Mouse (Mus musculus): ENCODE measurements at regions not wholly inside any gene's neighbourhood (a gene's known extent, or its start where the extent isn't known, plus 50 kb on each side); places are given as distances from the start of the nearest gene placed in this dataset.

- DNase-seq, result no peak
Measured at GRCm38 (mm10) chr14:99535781-99536180, 237.3 kb downstream of the Klf5 start.

GRCm38 (mm10) chr14:99537286-99537685 lies 238.8 kb downstream of the Klf5 start:
- DNase-seq, result no peak

- peak in 1 of 2 experiments; percentile 14 for DNase-seq
Measured at GRCm38 (mm10) chr14:99541716-99542115, 243.2 kb downstream of the Klf5 start.

- DNase-seq, result no peak
Measured at GRCm38 (mm10) chr14:99547931-99548330, 249.4 kb downstream of the Klf5 start.

GRCm38 (mm10) chr14:99548363-99549248 lies 250.1 kb downstream of the Klf5 start:
- peak; percentile 18 to 64 for DNase-seq

- DNase-seq, result peak; percentile 67 to 77
Measured at GRCm38 (mm10) chr14:99564024-99564423, 265.5 kb downstream of the Klf5 start.

- no peak for DNase-seq
Measured at GRCm38 (mm10) chr14:99574146-99574545, 275.7 kb downstream of the Klf5 start.

GRCm38 (mm10) chr14:99578665-99579064 lies 280.2 kb downstream of the Klf5 start:
- DNase-seq, result peak; percentile 50 to 56

- DNase-seq, result peak; percentile 41 to 70
Measured at GRCm38 (mm10) chr14:99579271-99579759, 280.8 kb downstream of the Klf5 start.

- no peak for DNase-seq
Measured at GRCm38 (mm10) chr14:99579765-99580266, 281.3 kb downstream of the Klf5 start.

- peak; percentile 66 to 83 for DNase-seq
Measured at GRCm38 (mm10) chr14:99584144-99584543, 285.7 kb downstream of the Klf5 start.

GRCm38 (mm10) chr14:99586029-99586428 lies 287.5 kb downstream of the Klf5 start:
- DNase-seq, result no peak

GRCm38 (mm10) chr14:99590854-99591470 lies 292.5 kb downstream of the Klf5 start:
- peak; percentile 26 to 67 for DNase-seq

- no peak for DNase-seq
Measured at GRCm38 (mm10) chr14:99592922-99593321, 294.4 kb downstream of the Klf5 start.

- DNase-seq, result no peak
Measured at GRCm38 (mm10) chr14:99593864-99594263, 295.4 kb downstream of the Klf5 start.

GRCm38 (mm10) chr14:99601900-99602299 lies 303.4 kb downstream of the Klf5 start:
- no peak for DNase-seq

GRCm38 (mm10) chr14:99603257-99603656 lies 304.8 kb downstream of the Klf5 start:
- no peak for DNase-seq

- DNase-seq, result no peak
Measured at GRCm38 (mm10) chr14:99605351-99606100, 307.0 kb downstream of the Klf5 start.

GRCm38 (mm10) chr14:99609003-99609402 lies 310.5 kb downstream of the Klf5 start:
- no peak for DNase-seq

- no peak for DNase-seq
Measured at GRCm38 (mm10) chr14:99611435-99611834, 312.9 kb downstream of the Klf5 start.

GRCm38 (mm10) chr14:99612114-99612513 lies 313.6 kb downstream of the Klf5 start:
- no peak for DNase-seq

GRCm38 (mm10) chr14:99614748-99615147 lies 316.3 kb downstream of the Klf5 start:
- DNase-seq, result no peak
